Mouse (Mus musculus) brain, embryonic 14.5 days (tissue): ENCODE measurements around the gene Cngb1.

Source experiments
- CTCF ChIP-seq: fragments of 200-500 bp; IDR thresholded peaks from 2 replicates; pipeline ENCODE4 v1.5.1; 2012; ENCODE audit warnings: inconsistent platforms, mild to moderate bottlenecking, moderate library complexity, borderline replicate concordance; ENCODE audit not compliant: insufficient read depth, insufficient read length; ENCODE audit errors: extremely low read depth
- POLR2A ChIP-seq: fragments of 200-500 bp; IDR thresholded peaks from 2 replicates; pipeline ENCODE4 v1.6.1; 2012; ENCODE audit warnings: mild to moderate bottlenecking, inconsistent platforms, borderline replicate concordance; ENCODE audit not compliant: poor library complexity, insufficient read depth, insufficient read length, severe bottlenecking; ENCODE audit errors: extremely low read depth

- TF ChIP-seq CTCF: no peak
- no peak for TF ChIP-seq POLR2A
Measured at GRCm38 (mm10) chr8:95306431-95306830, at the start of gene Cngb1.
